Mouse (Mus musculus) midbrain, embryonic 14.5 days (tissue): ENCODE measurements at regions not wholly inside any gene's neighbourhood (a gene's known extent, or its start where the extent isn't known, plus 50 kb on each side); places are given as distances from the start of the nearest gene placed in this dataset.

Experiments
- ATAC-seq: fragments of 200-750 bp; cut with Nextera tagmentation; 2 replicates; pipeline ENCODE4 v1.8.0; 2017; ENCODE audit warnings: moderate number of reproducible peaks, moderate library complexity; ENCODE audit not compliant: low FRiP score, low TSS enrichment
- DNase-seq: peaks from one replicate; pipeline ENCODE4 v3.0.0-alpha.2; 2015
- H3K27ac ChIP-seq: fragments of 300-500 bp; sonication (generic); replicated peaks from 2 replicates; pipeline ENCODE4 v1.5.1; 2014; ENCODE audit warnings: mild to moderate bottlenecking, low read depth, low read length, moderate library complexity
- H3K27me3 ChIP-seq: fragments of 300-500 bp; sonication (generic); 2 replicates; pipeline ENCODE4 v1.6.1; 2014; ENCODE audit warnings: low read length, control low read depth, mixed read lengths; ENCODE audit not compliant: control insufficient read depth, insufficient read depth
- H3K36me3 ChIP-seq: fragments of 300-500 bp; sonication (generic); 2 replicates; pipeline ENCODE4 v1.6.1; 2014; ENCODE audit warnings: low read length, control low read depth; ENCODE audit not compliant: control insufficient read depth, insufficient read depth
- H3K4me1 ChIP-seq: fragments of 300-500 bp; sonication (generic); 2 replicates; pipeline ENCODE4 v1.6.1; 2014; ENCODE audit warnings: mild to moderate bottlenecking, antibody characterized with exemption, low read length, control low read depth; ENCODE audit not compliant: control insufficient read depth, insufficient read depth
- H3K4me2 ChIP-seq: fragments of 300-500 bp; sonication (generic); 2 replicates; pipeline ENCODE4 v1.6.1; 2014; ENCODE audit warnings: mild to moderate bottlenecking, low read length, moderate library complexity
- H3K4me3 ChIP-seq: fragments of 300-500 bp; sonication (generic); replicated peaks from 2 replicates; pipeline ENCODE4 v1.5.1; 2014; ENCODE audit warnings: low read depth, low read length
- H3K9ac ChIP-seq: fragments of 300-500 bp; sonication (generic); replicated peaks from 2 replicates; pipeline ENCODE4 v1.6.1; 2014; ENCODE audit warnings: mild to moderate bottlenecking, low read length, moderate library complexity
- H3K9me3 ChIP-seq: fragments of 300-500 bp; sonication (generic); 2 replicates; pipeline ENCODE4 v1.6.1; 2016; ENCODE audit warnings: low read length, control low read depth, mixed read lengths; ENCODE audit not compliant: control insufficient read depth
- WGBS: fragments of 180-500 bp; shearing (Covaris S2); extraction: QIAGEN DNeasy Blood & Tissue Kit; methylation state at CpG from one replicate; pipeline ENCODE4 v1.1.7; 2014; 5-methylcytosine and 5-hydroxymethylcytosine counted together

- DNase-seq: no peak
- H3K9ac ChIP-seq: no peak overlapping the region
- 71% methylated on average over 3 of the region's 3 CpGs for WGBS
- H3K4me3 ChIP-seq: no peak overlapping the region
- H3K4me1 ChIP-seq: no peaks in the 10 kb centered on the region
- H3K27ac ChIP-seq: no peak overlapping the region
- H3K27me3 ChIP-seq: no peaks in the 10 kb centered on the region
- H3K36me3 ChIP-seq: no peaks in the 10 kb centered on the region
- no peaks in the 10 kb centered on the region for H3K9me3 ChIP-seq
- no peak for ATAC-seq
- no peak overlapping the region for H3K4me2 ChIP-seq
Measured at GRCm38 (mm10) chr1:72084219-72084618, 127.9 kb downstream of the Mreg start.

GRCm38 (mm10) chr1:72082366-72082765 lies 129.7 kb downstream of the Mreg start:
- ATAC-seq: no peak
- no peaks in the 10 kb centered on the region for H3K4me1 ChIP-seq
- no peaks in the 10 kb centered on the region for H3K9me3 ChIP-seq
- WGBS: 72% methylated on average over 4 of the region's 4 CpGs
- no peaks in the 10 kb centered on the region for H3K27me3 ChIP-seq
- H3K4me2 ChIP-seq: no peak overlapping the region
- H3K9ac ChIP-seq: no peak overlapping the region
- H3K27ac ChIP-seq: no peak overlapping the region
- no peak for DNase-seq
- H3K36me3 ChIP-seq: no peaks in the 10 kb centered on the region
- no peak overlapping the region for H3K4me3 ChIP-seq

- H3K9ac ChIP-seq: no peak overlapping the region
- no peaks in the 10 kb centered on the region for H3K9me3 ChIP-seq
- 75% methylated on average over 5 of the region's 5 CpGs for WGBS
- no peaks in the 10 kb centered on the region for H3K36me3 ChIP-seq
- ATAC-seq: no peak
- H3K27me3 ChIP-seq: no peaks in the 10 kb centered on the region
- H3K4me2 ChIP-seq: no peak overlapping the region
- no peak overlapping the region for H3K27ac ChIP-seq
- H3K4me3 ChIP-seq: no peak overlapping the region
- H3K4me1 ChIP-seq: no peaks in the 10 kb centered on the region
- no peak for DNase-seq
Measured at GRCm38 (mm10) chr1:72081811-72082210, 130.3 kb downstream of the Mreg start.

GRCm38 (mm10) chr1:72078926-72079550 lies 133.1 kb downstream of the Mreg start:
- H3K27ac ChIP-seq: no peak overlapping the region
- no peak overlapping the region for H3K9ac ChIP-seq
- 87% methylated on average over 7 of the region's 7 CpGs for WGBS

GRCm38 (mm10) chr1:72076341-72076740 lies 135.8 kb downstream of the Mreg start:
- Histone ChIP-seq H3K9me3 (no peaks in the 10 kb centered on the region), H3K4me2 (no peak overlapping the region), H3K4me3 (no peak overlapping the region), H3K9ac (no peak overlapping the region), H3K27me3 (no peaks in the 10 kb centered on the region), H3K36me3 (no peaks in the 10 kb centered on the region), H3K4me1 (no peaks in the 10 kb centered on the region), H3K27ac (no peak overlapping the region)
- DNase-seq: no peak
- 38% methylated on average over 1 of the region's 1 CpGs for WGBS
- no peak for ATAC-seq

More at GRCm38 (mm10) chr1:72078926-72079550, 133.1 kb downstream of the Mreg start:
- Histone ChIP-seq H3K4me3 (no peak overlapping the region), H3K4me1 (no peaks in the 10 kb centered on the region), H3K27me3 (no peaks in the 10 kb centered on the region), H3K4me2 (no peak overlapping the region), H3K9me3 (no peaks in the 10 kb centered on the region), H3K36me3 (no peaks in the 10 kb centered on the region)
- DNase-seq (no peak), ATAC-seq (no peak)

GRCm38 (mm10) chr1:72075464-72075863 lies 136.6 kb downstream of the Mreg start:
- H3K4me2 ChIP-seq: no peak overlapping the region
- no peaks in the 10 kb centered on the region for H3K4me1 ChIP-seq
- no peak overlapping the region for H3K27ac ChIP-seq
- WGBS: 91% methylated on average over 2 of the region's 2 CpGs
- H3K27me3 ChIP-seq: no peaks in the 10 kb centered on the region
- no peak overlapping the region for H3K4me3 ChIP-seq
- no peak for ATAC-seq
- no peaks in the 10 kb centered on the region for H3K9me3 ChIP-seq
- no peak overlapping the region for H3K9ac ChIP-seq
- no peak for DNase-seq
- H3K36me3 ChIP-seq: no peaks in the 10 kb centered on the region

GRCm38 (mm10) chr1:72073245-72073644 lies 138.9 kb downstream of the Mreg start:
- Histone ChIP-seq H3K4me3 (no peak overlapping the region), H3K9ac (no peak overlapping the region), H3K27me3 (no peaks in the 10 kb centered on the region), H3K36me3 (no peaks in the 10 kb centered on the region), H3K4me2 (no peak overlapping the region), H3K4me1 (no peaks in the 10 kb centered on the region), H3K9me3 (no peaks in the 10 kb centered on the region), H3K27ac (no peak overlapping the region)
- ATAC-seq (no peak), DNase-seq (no peak)
- 68% methylated on average over 4 of the region's 4 CpGs for WGBS

- 80% methylated on average over 5 of the region's 5 CpGs for WGBS
- H3K9ac ChIP-seq: no peak overlapping the region
- no peaks in the 10 kb centered on the region for H3K27me3 ChIP-seq
- H3K4me1 ChIP-seq: 0 out of 2 replicates have a peak, but pooled peaks cover 1% of the 10 kb centered on the region
- DNase-seq: no peak
- no peak overlapping the region for H3K27ac ChIP-seq
- H3K36me3 ChIP-seq: no peaks in the 10 kb centered on the region
- no peak overlapping the region for H3K4me2 ChIP-seq
- ATAC-seq: no peak
- H3K9me3 ChIP-seq: no peaks in the 10 kb centered on the region
- no peak overlapping the region for H3K4me3 ChIP-seq
Measured at GRCm38 (mm10) chr1:72070489-72070888, 141.6 kb downstream of the Mreg start.

- WGBS: 68% methylated on average over 4 of the region's 4 CpGs
- 0 out of 2 replicates have a peak, but pooled peaks cover 3% of the 10 kb centered on the region for H3K4me1 ChIP-seq
- ATAC-seq: no peak
Measured at GRCm38 (mm10) chr1:72069056-72069455, 143.1 kb downstream of the Mreg start.

More at GRCm38 (mm10) chr1:72069056-72069455, 143.1 kb downstream of the Mreg start:
- Histone ChIP-seq H3K27me3 (no peaks in the 10 kb centered on the region), H3K4me3 (no peak overlapping the region), H3K36me3 (no peaks in the 10 kb centered on the region), H3K9ac (no peak overlapping the region), H3K9me3 (no peaks in the 10 kb centered on the region), H3K27ac (no peak overlapping the region), H3K4me2 (no peak overlapping the region)
- DNase-seq: peak; percentile 26
